Mouse (Mus musculus) liver, adult (tissue): ENCODE measurements around the gene Chmp1a.

Source experiments
- GATA4 ChIP-seq: IDR thresholded peaks from 2 replicates; pipeline ENCODE4 v1.6.1; 2014; ENCODE audit warnings: mild to moderate bottlenecking, low read length; ENCODE audit not compliant: insufficient replicate concordance

Chmp1a gene

GRCm38 (mm10) chr8:123199864-123200263 lies 12.7 kb downstream of the Chmp1a start:
- no peak for TF ChIP-seq GATA4

DNA sequence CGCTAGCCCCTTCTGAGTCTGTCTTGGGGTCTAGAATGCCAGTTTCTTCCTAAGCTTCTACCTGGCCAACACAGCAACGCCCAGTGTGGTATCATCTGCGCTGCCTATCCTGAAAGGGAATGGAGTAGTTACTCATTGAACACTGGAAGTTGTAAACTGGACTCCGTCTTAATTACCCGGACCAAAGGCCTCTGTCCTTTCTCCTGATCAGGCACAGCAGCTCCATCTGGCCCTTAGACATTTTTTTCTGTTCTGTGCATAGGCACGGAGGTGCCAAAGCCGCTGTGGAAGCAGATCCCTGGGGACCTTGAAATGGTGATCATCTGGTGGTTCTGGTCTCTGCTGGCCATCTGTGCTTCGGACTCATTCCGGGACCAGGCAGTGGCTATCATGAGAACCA lies 18.8 kb downstream of the Chmp1a start:
- TF ChIP-seq GATA4, result no peak

DNA sequence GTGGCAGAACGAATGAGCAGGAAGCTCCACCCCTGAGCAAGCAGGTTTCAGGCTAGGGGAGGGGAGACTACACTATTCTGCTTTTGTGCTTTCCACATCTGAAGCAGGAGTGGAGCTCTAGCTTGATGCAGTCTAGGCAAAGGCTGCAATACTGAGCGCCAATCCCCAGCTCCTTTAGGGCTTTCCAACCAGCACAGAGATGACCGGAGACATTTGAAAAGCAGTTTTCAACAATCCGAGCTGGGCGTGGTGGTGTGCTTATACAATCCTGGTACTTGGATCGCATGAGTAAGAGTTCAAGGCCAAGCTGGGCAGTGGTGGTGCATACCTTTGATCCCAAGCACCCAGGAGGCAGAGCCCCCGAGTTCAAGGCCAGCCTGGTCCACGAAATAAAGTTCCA lies 20.7 kb downstream of the Chmp1a start:
- no peak for TF ChIP-seq GATA4

DNA sequence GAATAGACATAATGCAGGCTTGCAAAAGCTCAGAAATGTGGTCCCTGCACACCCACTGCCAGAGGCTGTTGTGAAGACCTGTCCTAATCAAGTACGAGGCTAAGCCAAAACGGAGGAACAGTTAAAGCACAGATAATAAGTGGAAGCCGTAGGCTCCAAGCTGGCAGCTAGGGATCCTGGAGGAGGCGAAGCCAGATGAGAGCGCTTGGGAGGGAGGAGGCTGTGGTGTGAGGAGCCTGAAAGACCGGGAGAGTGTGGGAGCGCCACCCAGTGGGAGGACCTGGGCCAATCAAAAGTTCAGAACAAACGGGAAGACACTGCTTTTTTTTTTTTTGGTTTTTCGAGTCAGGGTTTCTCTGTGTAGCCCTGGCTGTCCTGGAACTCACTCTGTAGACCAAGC lies 21.9 kb downstream of the Chmp1a start:
- no peak for TF ChIP-seq GATA4

GRCm38 (mm10) chr8:123188841-123189240 lies 23.7 kb downstream of the Chmp1a start:
- no peak for TF ChIP-seq GATA4

DNA sequence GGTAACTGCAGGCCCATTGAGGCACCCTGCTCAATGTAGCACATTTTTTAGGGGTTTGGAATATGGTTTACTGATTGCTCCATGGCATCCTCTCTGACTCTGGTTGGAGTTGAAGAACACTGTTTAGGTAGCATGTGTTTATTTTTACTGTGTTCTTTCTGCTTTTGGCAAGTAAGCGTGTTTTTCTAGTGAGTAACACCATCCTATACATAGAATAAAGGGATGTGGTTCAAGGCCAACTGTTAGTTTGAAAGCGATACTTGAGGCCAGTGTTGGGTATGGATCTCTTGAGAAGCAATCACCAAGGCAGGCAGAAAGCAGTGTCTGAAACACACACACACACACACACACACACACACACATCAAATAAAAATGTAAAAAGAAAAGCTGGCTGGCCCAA lies 24.6 kb downstream of the Chmp1a start:
- no peak for TF ChIP-seq GATA4

DNA sequence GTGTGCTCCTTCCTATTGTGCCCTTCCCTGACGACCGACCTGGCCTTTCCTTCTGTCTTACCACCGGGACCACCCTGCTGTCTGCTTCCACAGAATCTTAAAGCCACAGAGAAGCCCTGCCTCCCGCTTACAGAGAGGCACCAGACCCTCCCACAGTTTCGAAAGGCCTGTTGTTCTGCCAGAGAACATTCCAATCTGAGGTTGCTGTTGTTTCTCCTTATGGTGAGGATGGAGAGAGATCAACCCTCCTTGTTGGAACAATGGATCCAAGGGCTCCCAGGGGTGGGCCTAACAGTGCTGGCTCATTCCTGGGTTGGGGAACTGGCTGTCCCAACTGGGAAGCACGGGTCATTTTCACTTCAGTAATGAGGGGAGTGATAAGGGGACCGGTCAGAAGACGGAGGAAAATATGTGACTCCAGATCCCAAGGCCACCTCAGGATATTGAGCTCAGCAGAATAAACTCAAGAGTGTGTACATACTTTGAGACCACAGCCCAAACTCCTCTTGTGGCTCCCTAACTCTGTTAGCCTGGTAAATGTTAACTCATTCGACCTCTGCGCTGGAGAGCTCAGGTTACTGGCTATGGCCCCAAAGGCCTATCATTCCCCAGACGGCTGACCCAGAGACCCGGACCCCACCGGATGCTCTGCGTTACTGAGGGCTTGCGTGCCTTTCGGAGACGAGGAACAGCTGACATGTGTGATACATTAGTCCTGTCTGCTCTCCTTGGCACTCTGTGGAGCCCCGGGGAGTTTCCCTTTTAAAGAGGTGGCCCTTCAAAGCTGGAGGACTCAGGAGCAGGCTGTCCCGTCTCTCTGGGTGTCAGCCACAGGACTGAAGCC lies 26.8 kb downstream of the Chmp1a start, which contains the start of gene Dpep1:
TSS of gene Dpep1 (plus strand) at position 677 of the 844 bp plus-strand sequence.
- no peak for TF ChIP-seq GATA4

DNA sequence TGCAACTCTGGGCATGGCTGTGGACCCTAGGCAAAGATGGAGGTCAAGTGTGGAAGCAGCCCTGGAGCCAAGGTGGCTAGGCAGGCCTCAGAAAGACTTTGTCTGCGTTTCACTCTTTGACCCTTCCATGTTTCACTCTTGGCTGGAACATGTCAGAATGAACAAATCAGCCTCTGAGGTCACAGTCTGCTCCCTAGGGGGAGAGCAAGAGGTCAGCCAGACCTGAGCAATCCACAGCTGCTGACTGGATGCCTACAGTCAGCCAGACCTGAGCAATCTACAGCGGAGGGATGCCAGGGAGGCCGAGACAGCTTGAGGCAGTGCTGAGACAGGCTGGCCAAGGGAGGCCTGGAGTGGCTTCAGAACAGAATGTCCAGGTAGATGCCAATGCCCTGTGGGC lies 31.2 kb downstream of the Chmp1a start:
- no peak for TF ChIP-seq GATA4

- TF ChIP-seq GATA4, result no peak
Observed at GRCm38 (mm10) chr8:123157888-123158465, 54.6 kb downstream of the Chmp1a start, which contains the start of gene Sult5a1. Sult5a1 (minus strand) TSS chr8:123158315.

- no peak for TF ChIP-seq GATA4
Observed at GRCm38 (mm10) chr8:123156070-123156773, 56.3 kb downstream of the Chmp1a start.

DNA sequence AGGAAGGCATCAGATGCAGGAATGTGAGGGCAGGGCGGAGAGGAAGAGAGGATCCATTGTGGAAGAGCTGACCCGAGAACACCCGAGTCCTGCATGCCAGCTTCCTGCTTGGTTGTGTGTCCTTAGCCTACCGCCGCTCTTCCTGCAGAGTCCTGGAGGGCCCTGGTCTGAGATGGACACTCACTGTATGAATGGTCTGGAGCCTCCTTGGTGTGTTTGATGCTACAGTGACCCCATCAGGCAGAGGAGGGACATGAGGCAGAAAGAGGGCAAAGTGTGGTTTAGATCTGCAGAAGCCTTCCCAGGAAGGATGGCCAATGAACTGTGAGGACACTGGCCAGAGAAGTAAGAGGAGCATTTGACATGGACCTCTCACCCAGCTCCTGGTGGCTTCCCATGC lies 57.4 kb downstream of the Chmp1a start:
- no peak for TF ChIP-seq GATA4
